Mouse (Mus musculus) C2C12 (cell line): ENCODE data around the gene Trnt1. TPM values are rescaled to one million over a fixed set of nuclear protein-coding genes. Genes with fewer than 3 reads are reported as not detected.

ENCODE experiments used
- H3K27me3 ChIP-seq: one replicate; pipeline ENCODE4 v1.6.1; 2011; ENCODE audit not compliant: control insufficient read depth, insufficient read depth, insufficient read length
- H3K36me3 ChIP-seq: one replicate; pipeline ENCODE4 v1.6.1; 2011; ENCODE audit not compliant: control insufficient read depth, insufficient read depth
- H3K4me3 ChIP-seq: one replicate; pipeline ENCODE4 v1.5.1; 2011; ENCODE audit warnings: mild to moderate bottlenecking, control low read depth; ENCODE audit not compliant: poor library complexity, insufficient read depth, severe bottlenecking
- H3K79me2 ChIP-seq: one replicate; pipeline ENCODE4 v1.6.1; 2011; ENCODE audit not compliant: control insufficient read depth, insufficient read depth
- H3K79me3 ChIP-seq: one replicate; pipeline ENCODE4 v1.6.1; 2011; ENCODE audit warnings: low read depth, control low read depth
- H3ac ChIP-seq: one replicate; pipeline ENCODE3; 2011; ENCODE audit warnings: low read depth; ENCODE audit not compliant: control insufficient read depth, insufficient read length
- CEBPB ChIP-seq: IDR thresholded peaks from one replicate; pipeline ENCODE4 v1.6.1; 2011; ENCODE audit warnings: low read depth, mild to moderate bottlenecking, control low read depth, moderate library complexity
- CTCF ChIP-seq: IDR thresholded peaks from one replicate; pipeline ENCODE4 v1.5.1; 2011; ENCODE audit not compliant: control insufficient read depth, insufficient read depth, insufficient read length
- FOSL1 ChIP-seq: IDR thresholded peaks from one replicate; pipeline ENCODE4 v1.8.0; 2011; ENCODE audit warnings: mild to moderate bottlenecking, low read length; ENCODE audit not compliant: poor library complexity, insufficient read depth, severe bottlenecking
- MAX ChIP-seq: IDR thresholded peaks from one replicate; pipeline ENCODE4 v1.6.1; 2011; ENCODE audit warnings: mild to moderate bottlenecking, control low read depth
- MYOD1 ChIP-seq: IDR thresholded peaks from one replicate; pipeline ENCODE4 v1.6.1; 2011; ENCODE audit warnings: low read depth; ENCODE audit not compliant: control insufficient read depth, insufficient read length
- MYOG ChIP-seq: IDR thresholded peaks from one replicate; pipeline ENCODE4 v1.6.1; 2011; ENCODE audit not compliant: control insufficient read depth, insufficient read length; ENCODE audit errors: extremely low read depth
- USF1 ChIP-seq: IDR thresholded peaks from one replicate; pipeline ENCODE4 v1.6.1; 2011; ENCODE audit warnings: low read depth, mild to moderate bottlenecking, control low read depth, moderate library complexity
- long read RNA-seq, 2 experiments: library from polyadenylated mRNA; unstranded; transcript quantifications; one replicate each; pipeline ENCODE4 v2.0.0; 2019 to 2020
- polyA plus RNA-seq: library from polyadenylated mRNA; unstranded; fragments of >200 nt; fragmentation: generic; extraction: Trizol; gene quantifications from one replicate; pipeline ENCODE4 v1.2.1, GENCODE M21; 2012; ENCODE audit warnings: missing spikeins

Trnt1 gene
- polyA plus RNA-seq: 12.9 TPM
- long read RNA-seq, experiment 1, transcript Trnt1-203 (9 exons, 1,398 nt): minor isoform, 10 of 43 reads
- long read RNA-seq, experiment 1, transcript Trnt1-201 (9 exons, 2,283 nt): major isoform, 17 of 43 reads
- long read RNA-seq, experiment 1, partial matches to known transcripts: 10 of 43 reads
- long read RNA-seq, experiment 1, other reads (novel, unspliced or antisense): 2 of 43 reads
- long read RNA-seq, experiment 2, transcript Trnt1-203 (9 exons, 1,398 nt): minor isoform, 77 of 302 reads
- long read RNA-seq, experiment 2, transcript Trnt1-201 (9 exons, 2,283 nt): major isoform, 147 of 302 reads
- long read RNA-seq, experiment 2, transcript Trnt1-204 (9 exons, 1,614 nt): minor isoform, 17 of 302 reads
- long read RNA-seq, experiment 2, partial matches to known transcripts: 23 of 302 reads
- long read RNA-seq, experiment 2, other reads (novel, unspliced or antisense): 38 of 302 reads

DNA sequence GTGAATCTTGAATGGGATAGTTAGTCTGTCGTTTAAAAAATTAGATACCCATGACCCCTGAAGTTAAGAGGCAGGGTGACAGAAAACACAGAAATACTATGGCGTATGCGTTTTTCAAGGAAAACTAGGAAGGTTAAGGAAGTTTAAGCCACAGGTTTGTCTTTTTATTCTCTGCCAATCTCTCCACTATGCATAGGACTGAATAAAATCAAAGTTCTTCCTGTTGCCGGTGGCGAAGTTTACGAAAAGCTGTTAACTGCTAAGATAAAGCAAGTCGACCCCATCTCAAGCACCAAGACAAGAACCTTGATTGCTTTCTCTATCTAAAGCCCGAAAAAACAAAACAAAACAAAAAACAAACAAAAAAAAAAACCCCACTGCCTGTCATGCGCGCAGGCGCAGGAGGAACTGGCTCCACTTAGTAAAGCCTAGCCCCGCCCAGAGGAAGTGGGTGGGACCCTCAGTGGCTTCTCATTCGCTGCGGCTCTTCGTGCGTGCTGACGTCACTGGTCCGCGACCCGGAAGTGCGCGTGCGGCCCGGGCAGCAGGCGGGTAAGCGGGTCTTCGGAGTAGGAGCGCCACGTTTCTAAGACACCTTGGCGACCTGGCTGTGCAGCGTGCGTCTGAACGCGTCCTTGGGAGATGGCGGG lies at the start of gene Trnt1:
Gene Trnt1 (plus strand): TSS at position 481 of the 650 bp plus-strand sequence.
- peaks cover 27% of the 10 kb centered on the region for H3K79me3 ChIP-seq
- H3K4me3 ChIP-seq: peak within 1 kb of the TSS; percentile 85
- TF ChIP-seq MAX (peak; percentile 90), MYOG (no peak), MYOD1 (no peak), CTCF (no peak)
- H3ac ChIP-seq: peak within 1 kb of the TSS; percentile 81
- H3K27me3 ChIP-seq: no peaks in the 10 kb centered on the region
- peaks cover 30% of the 10 kb centered on the region for H3K36me3 ChIP-seq
- peaks cover 35% of the 10 kb centered on the region for H3K79me2 ChIP-seq

DNA sequence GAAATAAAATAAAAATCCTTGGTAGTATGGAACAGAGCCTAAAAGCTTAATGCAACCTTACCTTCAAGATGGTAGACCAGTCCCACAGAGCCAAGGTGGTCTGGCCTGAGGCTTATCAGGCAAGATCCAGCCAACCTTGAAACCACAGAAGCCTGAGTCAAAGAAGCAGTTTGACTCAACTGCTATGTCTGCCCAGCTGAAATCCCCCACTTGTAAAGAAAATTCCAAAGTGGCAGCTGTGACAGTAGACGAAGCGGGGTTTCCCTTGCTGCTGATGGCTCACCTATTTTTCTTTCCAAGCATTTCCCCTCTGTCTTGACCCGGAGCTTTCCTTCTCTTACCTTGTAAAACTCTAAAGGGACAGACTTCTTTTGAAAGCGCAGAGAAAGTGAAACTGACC lies 43.3 kb upstream of the Trnt1 start:
- H3K36me3 ChIP-seq: no peaks in the 10 kb centered on the region
- TF ChIP-seq CEBPB: no peak
- TF ChIP-seq MYOD1: no peak
- TF ChIP-seq USF1: no peak
- no peak for TF ChIP-seq MAX
- TF ChIP-seq MYOG: no peak
- TF ChIP-seq CTCF: no peak
- TF ChIP-seq FOSL1: no peak

DNA sequence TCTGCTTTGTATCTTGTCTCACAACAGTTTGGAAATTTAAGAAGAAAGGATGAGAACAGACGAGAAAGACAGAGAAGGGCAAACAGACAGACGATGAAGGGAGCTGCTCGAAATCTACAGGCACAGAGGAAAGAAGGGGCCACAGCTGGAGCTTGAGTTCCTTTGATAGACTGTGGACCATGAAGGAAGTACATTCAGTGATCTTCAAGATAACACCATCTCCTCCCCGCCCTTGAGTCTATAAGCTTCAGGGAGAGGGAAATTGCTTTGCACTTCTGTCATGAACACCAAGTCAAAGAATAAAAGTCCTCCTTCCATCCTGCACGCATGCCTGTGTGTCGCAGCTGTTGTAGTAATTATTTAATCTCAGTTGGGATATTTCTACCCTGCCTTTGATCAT lies 42.8 kb upstream of the Trnt1 start:
- no peaks in the 10 kb centered on the region for H3K36me3 ChIP-seq
- no peak overlapping the region for H3ac ChIP-seq
- no peak overlapping the region for H3K4me3 ChIP-seq
- H3K27me3 ChIP-seq: no peaks in the 10 kb centered on the region
- no peaks in the 10 kb centered on the region for H3K79me2 ChIP-seq
- TF ChIP-seq CTCF (no peak), USF1 (no peak), MYOG (no peak), MYOD1 (no peak), FOSL1 (no peak), CEBPB (no peak), MAX (no peak)
- H3K79me3 ChIP-seq: no peaks in the 10 kb centered on the region

More for the DNA sequence above, 43.3 kb upstream of the Trnt1 start:
- Histone ChIP-seq H3K4me3 (no peak overlapping the region), H3ac (no peak overlapping the region), H3K27me3 (no peaks in the 10 kb centered on the region), H3K79me3 (no peaks in the 10 kb centered on the region), H3K79me2 (no peaks in the 10 kb centered on the region)

DNA sequence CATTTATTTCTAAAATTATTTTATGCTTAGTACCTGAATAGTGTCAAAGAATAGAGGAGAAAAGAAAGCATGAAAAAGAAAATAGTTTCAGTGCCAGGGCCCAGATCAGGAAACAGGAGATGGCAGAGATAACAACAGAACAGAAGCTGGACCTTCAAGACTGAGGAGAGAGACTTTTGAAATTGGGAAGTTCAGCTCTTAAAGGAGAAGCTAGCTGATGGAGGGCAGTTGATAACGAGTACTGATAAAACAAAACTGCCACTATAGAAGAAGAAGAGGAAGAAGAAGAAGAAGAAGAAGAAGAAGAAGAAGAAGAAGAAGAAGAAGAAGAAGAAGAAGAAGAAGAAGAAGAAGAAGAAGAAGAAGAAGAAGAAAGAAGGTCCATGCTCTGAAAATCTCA lies 41.2 kb upstream of the Trnt1 start:
- Histone ChIP-seq H3K79me2 (no peaks in the 10 kb centered on the region), H3K36me3 (no peaks in the 10 kb centered on the region)
- no peak for TF ChIP-seq MYOG
- no peak for TF ChIP-seq CEBPB
- TF ChIP-seq CTCF: no peak

DNA sequence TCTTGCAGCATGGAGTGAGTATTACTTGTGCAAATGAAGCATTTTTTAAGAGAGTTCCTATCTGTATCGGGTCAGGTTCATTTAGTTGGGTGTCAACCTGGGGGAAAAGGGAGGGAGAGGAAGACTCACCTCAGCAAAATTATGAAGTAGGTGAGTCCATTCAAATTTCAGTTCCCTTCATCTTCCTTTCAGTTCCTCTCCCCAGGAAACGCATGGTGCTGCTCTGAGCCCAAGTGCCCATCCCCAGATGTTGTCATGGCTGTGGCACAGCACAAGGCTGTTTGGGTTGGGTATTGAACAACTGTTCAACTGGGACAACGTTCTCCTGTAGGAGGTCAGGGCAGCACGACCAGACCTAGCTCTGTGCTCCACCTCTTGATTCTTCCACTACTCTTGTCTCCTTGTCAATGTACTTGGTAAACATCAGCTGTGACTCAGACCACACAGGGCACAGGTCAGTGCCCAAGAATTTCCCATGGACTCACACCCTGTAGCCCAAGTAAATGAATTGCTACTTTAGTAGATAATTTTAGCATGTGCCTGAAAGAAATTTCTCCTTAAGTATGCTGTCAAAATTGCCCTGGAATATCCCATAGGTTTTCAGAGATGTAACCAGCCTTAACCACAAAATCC lies 39.1 kb upstream of the Trnt1 start:
- H3K79me2 ChIP-seq: no peaks in the 10 kb centered on the region
- no peaks in the 10 kb centered on the region for H3K36me3 ChIP-seq
- no peaks in the 10 kb centered on the region for H3K79me3 ChIP-seq
- H3ac ChIP-seq: no peak overlapping the region
- no peak for TF ChIP-seq MYOG
- TF ChIP-seq CTCF: no peak
- no peak overlapping the region for H3K4me3 ChIP-seq
- H3K27me3 ChIP-seq: no peaks in the 10 kb centered on the region

More for the DNA sequence above, 41.2 kb upstream of the Trnt1 start:
- Histone ChIP-seq H3K4me3 (no peak overlapping the region), H3ac (no peak overlapping the region), H3K27me3 (no peaks in the 10 kb centered on the region), H3K79me3 (no peaks in the 10 kb centered on the region)

DNA sequence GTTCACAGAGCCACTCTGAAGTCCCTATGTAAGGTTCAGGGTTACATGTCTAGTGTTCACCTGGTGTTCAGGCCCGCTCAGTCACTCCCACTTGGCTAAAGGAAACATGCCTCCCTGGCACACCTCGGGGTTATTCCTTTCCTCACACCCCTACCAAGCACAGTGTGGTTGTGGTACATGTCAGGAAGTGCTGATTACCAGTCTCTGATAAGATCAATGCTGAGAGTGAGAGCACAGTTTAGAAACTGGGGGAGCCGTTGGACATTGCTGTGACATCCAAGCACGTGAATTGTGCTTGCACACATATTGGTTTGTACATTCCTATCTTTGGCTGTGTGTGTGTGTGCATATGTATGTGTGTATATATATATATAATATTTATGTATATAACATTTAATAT lies 36.4 kb upstream of the Trnt1 start:
- TF ChIP-seq CEBPB (no peak), MAX (no peak), CTCF (no peak), MYOD1 (no peak), USF1 (no peak), MYOG (no peak), FOSL1 (no peak)
- Histone ChIP-seq H3K27me3 (no peaks in the 10 kb centered on the region), H3ac (no peak overlapping the region), H3K4me3 (no peak overlapping the region), H3K79me2 (no peaks in the 10 kb centered on the region), H3K79me3 (no peaks in the 10 kb centered on the region), H3K36me3 (no peaks in the 10 kb centered on the region)
